Mouse (Mus musculus): ENCODE measurements at regions not wholly inside any gene's neighbourhood (a gene's known extent, or its start where the extent isn't known, plus 50 kb on each side); places are given as distances from the start of the nearest gene placed in this dataset.

DNA sequence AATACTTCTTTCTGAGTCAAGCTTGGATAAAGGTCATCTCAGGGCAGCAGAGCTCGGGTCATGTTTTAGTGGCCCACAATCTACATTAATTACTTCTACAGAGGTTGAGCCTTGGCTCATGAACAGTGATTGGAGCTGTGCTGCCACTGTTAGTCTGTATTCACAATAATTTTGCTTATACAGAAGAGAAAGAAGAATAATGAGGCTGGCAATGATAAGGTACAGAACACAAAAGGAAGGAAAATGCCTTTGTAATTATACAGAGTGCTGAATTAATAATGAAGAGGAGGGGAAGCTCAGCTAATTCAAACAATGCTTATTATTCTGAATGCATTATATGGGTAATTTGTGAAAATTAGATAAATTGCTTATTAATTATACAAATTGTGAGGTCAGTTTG, 573.9 kb upstream of the Cblb start:
- H3K36me3 ChIP-seq (ENCODE audit: control insufficient read depth, insufficient read depth, low read length), result no peaks in the 10 kb centered on the region
- no peak overlapping the region for H3K4me3 ChIP-seq (ENCODE audit: low read depth, low read length)
- H3K4me1 ChIP-seq (ENCODE audit: control insufficient read depth, insufficient read depth, insufficient read length, low read length), result no peaks in the 10 kb centered on the region
- WGBS, result 29% methylated on average over 1 of the region's 1 CpGs
- no peak overlapping the region for H3K27ac ChIP-seq (ENCODE audit: insufficient read depth, low read depth, low read length)
- TF ChIP-seq CTCF (IDR thresholded peaks at IDR 0.05; ENCODE audit: extremely low read depth, insufficient read length, insufficient replicate concordance, low read depth, low read length) (no peak), POLR2A (IDR thresholded peaks at IDR 0.05; ENCODE audit: low read depth, low read length) (no peak)
- H3K27me3 ChIP-seq (ENCODE audit: control insufficient read depth, insufficient read depth, low read length), result no peaks in the 10 kb centered on the region

DNA sequence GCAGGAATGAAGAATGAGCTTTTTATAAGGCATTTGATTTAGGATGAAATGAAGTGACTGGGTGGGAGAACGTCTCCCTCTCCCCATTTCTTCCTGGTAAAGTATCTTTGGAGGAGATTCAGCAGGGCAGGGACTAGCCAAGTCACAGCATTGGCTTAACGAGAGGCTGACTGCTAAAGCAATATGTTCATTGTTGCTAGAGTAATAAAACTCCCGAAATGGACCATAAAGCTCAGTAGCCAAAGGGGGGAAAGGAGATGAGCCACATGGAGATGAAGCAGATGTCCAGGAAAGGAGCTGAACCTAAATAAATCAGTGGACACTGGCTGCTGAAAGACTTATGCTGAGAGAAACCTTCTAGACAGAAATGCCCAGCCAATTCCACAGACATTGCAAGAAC, 555.3 kb upstream of the Cblb start:
- H3K36me3 ChIP-seq (ENCODE audit: control insufficient read depth, insufficient read depth, low read length), result no peaks in the 10 kb centered on the region
- H3K27ac ChIP-seq (ENCODE audit: insufficient read depth, low read depth, low read length), result no peak overlapping the region
- H3K4me3 ChIP-seq (ENCODE audit: low read depth, low read length), result no peak overlapping the region
- no peaks in the 10 kb centered on the region for H3K4me1 ChIP-seq (ENCODE audit: control insufficient read depth, insufficient read depth, insufficient read length, low read length)
- no peaks in the 10 kb centered on the region for H3K27me3 ChIP-seq (ENCODE audit: control insufficient read depth, insufficient read depth, low read length)
- WGBS, result 40% methylated on average over 3 of the region's 3 CpGs
- TF ChIP-seq POLR2A (IDR thresholded peaks at IDR 0.05; ENCODE audit: low read depth, low read length) (no peak), CTCF (IDR thresholded peaks at IDR 0.05; ENCODE audit: extremely low read depth, insufficient read length, insufficient replicate concordance, low read depth, low read length) (no peak)

GRCm38 (mm10) chr16:51496096-51496495, 534.9 kb upstream of the Cblb start:
- Histone ChIP-seq H3K4me3 (ENCODE audit: low read depth, low read length) (no peak overlapping the region), H3K27me3 (ENCODE audit: control insufficient read depth, insufficient read depth, low read length) (no peaks in the 10 kb centered on the region), H3K27ac (ENCODE audit: insufficient read depth, low read depth, low read length) (no peak overlapping the region), H3K4me1 (ENCODE audit: control insufficient read depth, insufficient read depth, insufficient read length, low read length) (no peaks in the 10 kb centered on the region), H3K36me3 (ENCODE audit: control insufficient read depth, insufficient read depth, low read length) (no peaks in the 10 kb centered on the region)
- TF ChIP-seq CTCF (IDR thresholded peaks at IDR 0.05; ENCODE audit: extremely low read depth, insufficient read length, insufficient replicate concordance, low read depth, low read length) (no peak), POLR2A (IDR thresholded peaks at IDR 0.05; ENCODE audit: low read depth, low read length) (no peak)
- 78% methylated on average over 2 of the region's 2 CpGs for WGBS

GRCm38 (mm10) chr16:51497777-51498176, 533.2 kb upstream of the Cblb start:
- H3K4me1 ChIP-seq (ENCODE audit: control insufficient read depth, insufficient read depth, insufficient read length, low read length), result no peaks in the 10 kb centered on the region
- H3K4me3 ChIP-seq (ENCODE audit: low read depth, low read length), result no peak overlapping the region
- H3K27ac ChIP-seq (ENCODE audit: insufficient read depth, low read depth, low read length), result no peak overlapping the region
- H3K27me3 ChIP-seq (ENCODE audit: control insufficient read depth, insufficient read depth, low read length), result no peaks in the 10 kb centered on the region
- WGBS, result 72% methylated on average over 7 of the region's 7 CpGs
- TF ChIP-seq CTCF (IDR thresholded peaks at IDR 0.05; ENCODE audit: extremely low read depth, insufficient read length, insufficient replicate concordance, low read depth, low read length), result no peak
- no peak for TF ChIP-seq POLR2A (IDR thresholded peaks at IDR 0.05; ENCODE audit: low read depth, low read length)
- H3K36me3 ChIP-seq (ENCODE audit: control insufficient read depth, insufficient read depth, low read length), result no peaks in the 10 kb centered on the region

DNA sequence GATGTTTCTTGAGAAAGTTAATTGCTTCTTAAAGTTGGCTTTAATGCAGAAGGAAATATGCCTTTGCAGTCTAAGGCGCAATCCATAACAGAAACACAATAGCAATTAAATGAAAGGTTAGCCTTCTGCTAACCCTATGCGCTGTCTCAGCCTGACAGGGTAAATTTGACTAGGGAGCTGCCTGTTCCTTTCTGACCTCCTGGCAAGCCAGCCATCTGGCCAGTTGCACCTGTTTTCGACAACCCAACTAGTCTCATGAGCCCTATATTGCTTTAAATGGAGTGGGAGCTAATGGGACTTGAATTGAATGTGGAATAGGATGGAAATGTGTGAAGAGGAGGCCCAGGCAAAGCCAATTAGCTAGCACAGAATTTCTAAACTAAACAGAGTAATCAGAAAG, 513.9 kb upstream of the Cblb start:
- no peak overlapping the region for H3K4me3 ChIP-seq (ENCODE audit: low read depth, low read length)
- H3K27me3 ChIP-seq (ENCODE audit: control insufficient read depth, insufficient read depth, low read length), result no peaks in the 10 kb centered on the region
- TF ChIP-seq CTCF (IDR thresholded peaks at IDR 0.05; ENCODE audit: extremely low read depth, insufficient read length, insufficient replicate concordance, low read depth, low read length) (no peak), POLR2A (IDR thresholded peaks at IDR 0.05; ENCODE audit: low read depth, low read length) (no peak)
- H3K36me3 ChIP-seq (ENCODE audit: control insufficient read depth, insufficient read depth, low read length), result no peaks in the 10 kb centered on the region
- 74% methylated on average over 3 of the region's 3 CpGs for WGBS
- H3K4me1 ChIP-seq (ENCODE audit: control insufficient read depth, insufficient read depth, insufficient read length, low read length), result no peaks in the 10 kb centered on the region
- no peak overlapping the region for H3K27ac ChIP-seq (ENCODE audit: insufficient read depth, low read depth, low read length)

DNA sequence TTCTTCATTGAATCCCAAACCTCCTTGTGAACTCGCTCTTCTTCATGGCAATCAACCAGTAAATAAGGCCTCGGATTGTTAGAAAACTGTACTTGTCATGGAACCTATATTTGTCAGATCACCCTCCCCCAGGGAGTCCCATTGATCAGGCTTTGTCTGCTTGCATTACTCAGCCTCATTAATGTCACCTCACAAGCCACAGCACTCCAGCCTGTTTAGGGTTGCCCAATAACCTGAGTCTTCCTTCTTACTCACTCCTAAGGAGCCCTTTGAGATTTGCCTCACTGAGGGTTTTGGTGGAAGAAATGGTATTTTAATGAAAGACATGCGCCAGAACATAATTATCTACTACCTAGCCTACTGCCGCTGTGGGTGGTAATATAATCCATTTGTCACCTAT, 510.3 kb upstream of the Cblb start:
- TF ChIP-seq POLR2A (IDR thresholded peaks at IDR 0.05; ENCODE audit: low read depth, low read length), result no peak
- TF ChIP-seq CTCF (IDR thresholded peaks at IDR 0.05; ENCODE audit: extremely low read depth, insufficient read length, insufficient replicate concordance, low read depth, low read length), result no peak
- Histone ChIP-seq H3K36me3 (ENCODE audit: control insufficient read depth, insufficient read depth, low read length) (no peaks in the 10 kb centered on the region), H3K4me3 (ENCODE audit: low read depth, low read length) (no peak overlapping the region), H3K4me1 (ENCODE audit: control insufficient read depth, insufficient read depth, insufficient read length, low read length) (no peaks in the 10 kb centered on the region), H3K27me3 (ENCODE audit: control insufficient read depth, insufficient read depth, low read length) (no peaks in the 10 kb centered on the region), H3K27ac (ENCODE audit: insufficient read depth, low read depth, low read length) (no peak overlapping the region)
- 76% methylated on average over 4 of the region's 4 CpGs for WGBS

DNA sequence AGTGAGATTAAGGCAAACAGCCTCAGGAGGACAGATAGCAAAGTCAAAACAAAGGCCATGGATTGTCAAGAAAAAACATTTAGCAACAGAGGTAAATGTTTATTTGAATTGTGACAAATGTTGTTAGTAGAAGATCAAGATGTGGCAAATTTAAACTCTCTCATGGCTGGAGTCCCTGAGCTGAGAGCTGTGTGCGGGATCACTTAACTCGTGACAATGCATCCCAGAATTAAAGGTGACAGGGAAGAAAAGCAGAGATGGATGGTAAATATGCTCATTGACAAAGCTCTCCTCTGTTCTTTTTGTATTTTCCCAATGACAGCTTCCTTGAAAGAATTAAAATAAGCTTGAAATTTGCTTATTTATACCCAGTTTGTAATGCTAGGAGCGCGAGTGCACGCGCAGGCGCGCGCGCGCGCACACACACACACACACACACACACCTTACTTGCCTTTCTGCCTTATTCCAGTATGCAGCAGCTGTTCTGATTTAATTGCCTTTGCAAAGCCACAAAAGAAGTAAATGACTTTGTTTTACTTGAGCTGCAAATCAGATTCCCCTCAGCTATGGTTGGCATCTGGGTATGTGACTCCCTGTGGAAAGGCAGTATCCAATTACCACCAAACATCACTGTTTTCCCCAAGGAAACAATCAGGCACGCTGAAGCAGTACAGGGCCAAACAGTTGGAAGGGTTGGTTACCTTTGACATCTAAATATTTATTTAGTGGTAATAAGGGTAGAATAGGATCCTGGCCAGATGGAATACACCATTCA, 509.5 kb upstream of the Cblb start:
- no peaks in the 10 kb centered on the region for H3K36me3 ChIP-seq (ENCODE audit: control insufficient read depth, insufficient read depth, low read length)
- no peaks in the 10 kb centered on the region for H3K4me1 ChIP-seq (ENCODE audit: control insufficient read depth, insufficient read depth, insufficient read length, low read length)
- no peaks in the 10 kb centered on the region for H3K27me3 ChIP-seq (ENCODE audit: control insufficient read depth, insufficient read depth, low read length)
- TF ChIP-seq CTCF (IDR thresholded peaks at IDR 0.05; ENCODE audit: extremely low read depth, insufficient read length, insufficient replicate concordance, low read depth, low read length) (no peak), POLR2A (IDR thresholded peaks at IDR 0.05; ENCODE audit: low read depth, low read length) (no peak)
- 80% methylated on average over 13 of the region's 13 CpGs for WGBS
- H3K27ac ChIP-seq (ENCODE audit: insufficient read depth, low read depth, low read length), result no peak overlapping the region
- no peak overlapping the region for H3K4me3 ChIP-seq (ENCODE audit: low read depth, low read length)
